Mouse (Mus musculus): ENCODE results near the gene Zswim3. TPM values are rescaled to one million over a fixed set of nuclear protein-coding genes. Genes with fewer than 3 reads are reported as not detected.
A peak's percentile ranks its signal among the peaks of the same experiment; 100 is the strongest.
"Not testable (repeated sequence)": the region's sequence is repeated elsewhere in the genome, so short reads cannot be mapped to it uniquely, and the experiment has no call there.

Gene Zswim3
- total RNA-seq, 2 experiments from 2014 or later = 4.2 to 5.3 TPM

DNA sequence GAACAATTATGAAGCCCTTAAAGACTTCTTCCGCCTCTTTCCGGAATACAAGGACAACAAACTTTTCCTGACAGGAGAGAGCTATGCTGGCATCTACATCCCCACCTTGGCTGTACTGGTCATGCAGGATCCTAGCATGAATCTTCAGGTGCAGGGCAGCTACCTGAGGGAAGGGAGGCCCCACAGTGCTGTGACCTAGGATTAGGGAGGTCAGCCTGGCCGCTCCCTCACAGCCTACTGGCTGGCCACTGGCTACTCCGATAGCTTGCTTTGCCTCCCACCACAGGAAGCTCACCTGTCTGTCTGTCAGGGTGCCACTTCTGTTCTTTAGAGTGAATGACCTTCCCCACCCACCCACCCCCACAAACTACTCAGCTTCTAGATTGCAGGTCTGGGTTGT is 30.3 kb downstream of the Zswim3 start:
- DNase-seq (ENCODE audit: low spot score in 2 of 2) = no peak

DNA sequence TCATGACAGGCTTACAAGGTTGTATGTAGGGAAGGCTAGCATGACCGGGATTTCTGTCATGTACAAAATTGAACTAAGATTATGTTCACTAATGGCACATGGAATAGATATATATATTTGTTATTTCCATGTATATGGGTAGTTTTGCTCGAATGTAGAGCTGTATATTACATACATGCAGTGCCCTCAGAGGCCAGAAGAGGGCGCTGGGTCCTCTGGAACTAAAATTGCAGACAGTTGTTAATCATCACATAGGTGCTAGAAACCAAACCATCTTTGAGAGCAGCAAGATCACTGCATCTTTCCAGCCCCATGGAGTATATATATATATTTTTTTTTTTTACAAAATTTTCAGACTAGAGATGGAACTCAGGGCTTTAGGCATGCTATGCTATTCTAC is 40.9 kb downstream of the Zswim3 start:
- DNase-seq (ENCODE audit: low spot score in 2 of 2) = no peak

DNA sequence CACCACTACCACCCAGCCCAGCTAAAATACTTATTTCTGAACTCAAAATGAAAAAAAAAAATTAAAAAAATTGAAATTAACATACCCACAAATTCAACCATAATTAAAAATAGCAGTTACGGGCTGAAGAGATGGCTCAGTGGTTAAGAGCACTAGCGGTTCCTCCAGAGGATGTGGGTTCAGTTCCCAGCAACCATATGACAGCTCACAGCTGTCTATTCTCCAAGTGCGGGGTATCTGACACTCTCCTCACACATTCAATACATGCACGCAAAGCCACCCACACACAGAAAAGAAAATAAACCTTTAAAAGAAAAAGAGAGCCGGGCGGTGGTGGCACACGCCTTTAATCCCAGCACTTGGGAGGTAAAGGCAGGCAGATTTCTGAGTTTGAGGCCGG is 45.2 kb downstream of the Zswim3 start:
- DNase-seq (ENCODE audit: low spot score in 2 of 2) = no peak

DNA sequence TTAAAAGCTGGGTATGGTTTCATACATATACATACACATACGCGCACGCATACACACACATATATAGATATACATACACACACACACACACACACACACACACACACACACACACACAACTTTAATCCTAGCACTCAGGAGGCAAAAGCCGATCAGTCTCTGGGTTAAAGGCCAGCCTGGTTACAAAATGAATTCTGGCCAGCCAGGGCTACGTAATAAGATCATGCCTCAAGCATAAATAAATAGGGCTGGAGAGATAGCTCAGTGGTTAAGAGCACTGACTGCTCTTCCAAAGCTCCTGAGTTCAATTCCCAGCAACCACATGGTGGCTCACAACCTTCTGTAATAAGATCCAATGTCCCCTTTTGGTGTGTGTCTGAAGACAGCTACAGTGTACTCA is 50.7 kb downstream of the Zswim3 start:
- not testable (repeated sequence) for DNase-seq (ENCODE audit: low spot score in 2 of 2)

DNA sequence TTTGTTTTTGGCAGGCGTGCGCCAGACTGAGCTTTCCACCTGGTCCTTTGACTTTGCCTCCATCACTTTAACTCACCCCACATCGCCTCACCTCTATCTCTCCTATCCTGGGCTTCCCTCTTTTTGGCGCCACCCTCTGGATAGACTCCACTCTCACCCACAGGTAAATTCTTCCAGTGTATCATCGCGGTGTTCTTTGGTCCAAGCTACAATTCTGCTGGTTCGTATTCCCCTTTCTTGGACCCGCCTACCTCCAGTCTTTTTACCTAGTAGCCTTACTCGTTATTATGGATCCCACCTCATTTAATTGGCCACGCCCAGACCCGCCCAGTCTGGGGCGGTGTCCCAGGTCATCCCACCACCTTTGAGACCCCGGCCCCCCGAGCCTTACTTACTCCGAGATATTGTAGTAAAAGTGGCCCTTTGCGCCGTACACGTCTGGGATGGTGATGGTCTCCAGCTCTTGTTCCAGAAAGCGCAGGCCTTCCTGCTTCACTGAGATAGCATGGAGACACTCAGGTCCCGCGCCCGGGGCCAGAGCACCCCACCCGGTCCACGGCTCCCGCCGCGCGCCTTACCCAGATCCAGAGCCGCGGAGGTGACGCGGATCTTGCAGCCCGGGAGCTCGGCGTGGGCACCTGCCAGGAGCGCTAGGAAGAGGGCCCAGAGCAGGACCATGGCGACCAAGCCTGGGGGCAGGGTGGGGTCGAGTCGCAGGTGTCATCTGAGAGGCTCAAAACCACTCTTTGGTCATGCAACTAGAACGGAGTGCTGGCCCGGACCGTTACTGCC is 51.6 kb downstream of the Zswim3 start:
- no peak for DNase-seq (ENCODE audit: low spot score in 2 of 2)

DNA sequence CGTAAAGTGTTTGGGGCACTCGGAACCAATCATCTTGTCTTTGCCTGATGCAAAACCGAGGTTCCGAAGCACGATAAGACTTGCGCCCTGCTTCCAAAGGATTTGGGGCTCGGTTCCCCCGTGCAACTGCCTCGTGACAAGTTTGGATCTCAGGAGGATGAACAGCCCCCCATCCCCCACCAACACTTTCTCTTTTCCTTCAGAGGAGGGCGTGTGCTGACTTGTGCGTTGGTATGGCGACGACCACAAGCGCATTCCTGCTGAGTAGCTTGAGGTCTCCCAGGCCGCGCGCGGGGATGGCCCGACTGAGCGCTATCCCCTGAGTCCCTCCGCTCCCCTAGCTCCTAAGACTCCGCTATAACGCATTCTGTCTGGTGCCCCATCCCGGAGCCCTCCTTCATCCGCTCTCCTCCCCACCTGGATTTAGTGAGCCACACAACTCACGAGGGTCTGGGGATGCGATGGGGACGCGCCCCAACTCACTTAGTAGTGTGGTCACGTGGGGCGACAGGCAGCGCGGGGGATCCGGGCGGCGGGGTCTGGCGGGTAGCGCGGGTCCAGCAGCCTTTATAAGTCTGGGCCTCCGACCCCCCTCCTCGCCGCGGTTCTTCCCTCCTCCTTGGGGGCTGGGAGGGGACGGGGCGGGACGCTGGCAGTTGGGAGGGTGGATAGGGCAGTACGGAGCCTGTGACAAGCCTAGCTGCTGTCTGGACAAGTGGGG is 52.4 kb downstream of the Zswim3 start, which contains the start of gene Pltp:
TSS of gene Pltp (minus strand) at position 611 of the 721 bp plus-strand sequence.
- DNase-seq (ENCODE audit: low spot score in 2 of 2) = peak in 1 of 2 experiments; percentile 52

DNA sequence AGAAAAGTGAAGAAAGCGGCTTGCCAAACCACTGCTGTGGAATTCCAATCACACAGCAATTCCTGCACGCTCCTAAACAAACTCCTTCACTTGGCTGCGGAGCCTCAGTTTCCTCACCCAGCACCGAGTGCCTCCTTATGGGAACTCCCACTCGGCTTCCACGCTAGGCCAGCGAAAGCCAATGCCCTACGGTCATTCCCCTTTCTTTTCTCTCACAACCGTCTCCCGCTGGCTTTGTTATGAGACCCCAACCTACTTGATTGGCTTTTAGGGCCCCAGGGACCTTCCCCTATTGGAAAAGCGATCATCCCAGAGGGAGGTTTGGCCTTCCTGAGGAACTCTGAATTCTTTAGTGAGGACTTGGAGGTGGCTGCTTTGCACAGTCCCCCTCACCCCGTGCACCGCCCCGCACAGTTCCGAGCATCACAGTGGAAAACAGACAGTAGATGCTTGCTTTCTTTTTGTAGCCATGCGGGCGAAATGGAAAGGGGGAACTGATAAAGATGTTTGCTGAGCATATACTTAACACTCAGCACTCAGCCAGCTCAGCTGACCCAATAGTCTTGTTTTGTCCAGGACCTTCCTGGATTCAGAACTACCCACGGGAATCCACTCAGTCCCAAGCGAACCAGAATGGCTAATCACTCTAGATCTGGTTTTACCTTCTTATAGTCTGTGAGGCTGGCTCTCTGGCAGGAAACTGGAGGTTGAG is 53.1 kb downstream of the Zswim3 start:
- DNase-seq (ENCODE audit: low spot score in 2 of 2) = no peak

DNA sequence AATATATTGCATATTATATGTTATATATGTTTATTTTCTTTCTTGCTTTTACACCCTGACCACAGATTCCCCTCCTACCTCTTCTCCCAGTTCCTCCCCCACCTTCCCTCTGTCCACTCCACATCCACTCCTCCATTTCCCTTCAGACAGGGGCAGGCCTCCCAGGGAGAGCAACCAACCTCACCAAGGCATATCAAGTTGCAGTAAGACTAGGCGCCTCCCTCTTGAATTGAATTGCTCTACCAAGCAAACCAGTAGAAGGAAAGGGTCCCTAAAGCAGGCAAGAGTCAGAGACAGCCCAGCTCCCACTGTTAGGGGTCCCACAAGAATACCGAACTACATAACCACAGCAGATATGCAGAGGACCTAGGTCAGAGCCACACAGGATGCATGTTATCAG is 54.3 kb downstream of the Zswim3 start:
- no peak for DNase-seq (ENCODE audit: low spot score in 2 of 2)

DNA sequence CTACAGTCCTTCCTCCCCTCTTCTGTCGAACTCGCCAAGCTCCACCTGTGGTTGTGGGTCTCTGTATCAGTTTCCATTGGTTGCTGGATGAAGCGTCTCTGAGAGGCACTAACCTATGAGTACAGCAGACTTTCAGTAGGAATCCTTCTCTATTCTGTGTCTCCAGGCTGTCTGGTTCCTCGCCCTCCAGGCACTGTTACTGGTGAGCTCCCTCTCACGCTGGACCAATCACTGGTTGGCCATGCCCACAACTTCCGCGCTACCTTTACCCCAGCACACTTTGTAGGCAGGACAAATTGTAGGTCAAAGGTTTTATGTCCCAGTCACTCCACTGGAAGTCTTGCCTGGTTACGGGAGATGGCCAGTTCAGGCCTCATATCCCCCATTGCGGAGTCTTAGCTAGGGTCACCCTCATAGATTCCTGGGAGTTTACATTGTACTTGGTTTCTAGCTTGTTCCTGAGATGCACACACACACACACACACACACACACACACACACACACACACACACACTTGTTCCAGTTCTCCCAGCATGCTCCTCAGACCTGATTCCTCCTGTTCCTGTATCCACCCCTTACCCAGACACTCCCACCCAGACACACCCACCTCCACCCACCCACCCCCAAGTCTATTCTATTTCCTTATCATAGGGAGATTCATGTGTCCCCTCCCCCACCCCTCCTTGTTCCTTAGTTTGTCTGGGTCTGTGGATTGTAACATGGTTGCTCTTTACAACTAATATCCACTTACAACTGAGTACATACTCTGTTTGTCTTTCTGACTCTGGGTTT is 54.9 kb downstream of the Zswim3 start:
- no peak for DNase-seq (ENCODE audit: low spot score in 2 of 2)

DNA sequence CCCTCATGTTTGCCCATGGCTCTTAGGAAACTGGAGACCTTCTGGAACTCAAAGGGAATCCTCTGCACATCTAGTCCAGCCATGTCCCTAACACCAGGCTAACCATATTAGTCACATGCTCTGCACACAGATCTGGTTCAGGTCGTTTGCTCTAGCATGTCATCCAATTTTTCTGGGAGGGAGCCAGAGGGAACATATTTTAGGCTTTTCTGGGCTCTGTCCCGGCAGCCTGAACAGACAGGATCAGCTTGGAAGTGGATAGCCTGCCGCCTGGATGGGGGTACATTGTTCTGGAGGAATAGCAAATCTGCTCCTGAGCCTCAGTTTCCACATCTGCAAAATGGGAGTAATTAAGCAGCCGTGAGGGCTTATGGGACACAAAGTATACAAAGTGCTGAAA is 56.2 kb downstream of the Zswim3 start:
- no peak for DNase-seq (ENCODE audit: low spot score in 2 of 2)

DNA sequence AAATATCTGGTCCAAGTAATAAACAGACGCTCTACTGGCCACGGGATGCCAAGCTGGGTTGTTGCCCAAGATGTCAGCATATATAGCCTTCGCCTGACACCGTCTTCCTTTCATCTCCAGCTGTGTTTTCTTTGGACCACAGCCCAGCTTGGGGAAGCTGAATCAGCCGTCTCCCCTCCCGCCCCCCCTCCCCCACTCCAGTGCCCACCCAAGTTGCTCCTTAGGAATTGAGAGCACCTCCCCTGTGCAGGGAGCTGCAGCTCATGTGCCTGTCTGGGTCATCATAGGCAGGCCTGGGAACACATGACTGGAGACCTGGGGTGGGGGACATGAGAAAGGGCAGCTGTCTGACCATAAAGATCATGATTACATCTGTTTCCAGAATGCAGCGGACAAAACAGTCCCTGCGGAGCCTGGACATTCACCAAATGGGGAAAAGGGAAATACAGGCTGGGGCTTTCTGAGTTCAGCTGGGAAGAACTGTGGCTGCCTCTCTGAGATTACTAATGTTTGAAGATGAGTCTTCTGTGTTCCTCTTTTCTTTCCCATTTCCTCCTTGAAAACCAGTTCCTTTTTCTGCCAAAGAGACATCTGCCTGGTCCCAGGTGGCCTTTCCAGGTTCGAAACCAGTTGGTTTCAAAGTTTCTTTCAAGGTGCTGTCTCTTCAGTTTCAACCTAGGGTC is 57.4 kb downstream of the Zswim3 start:
- peak in 1 of 2 experiments; percentile 41 for DNase-seq (ENCODE audit: low spot score in 2 of 2)

DNA sequence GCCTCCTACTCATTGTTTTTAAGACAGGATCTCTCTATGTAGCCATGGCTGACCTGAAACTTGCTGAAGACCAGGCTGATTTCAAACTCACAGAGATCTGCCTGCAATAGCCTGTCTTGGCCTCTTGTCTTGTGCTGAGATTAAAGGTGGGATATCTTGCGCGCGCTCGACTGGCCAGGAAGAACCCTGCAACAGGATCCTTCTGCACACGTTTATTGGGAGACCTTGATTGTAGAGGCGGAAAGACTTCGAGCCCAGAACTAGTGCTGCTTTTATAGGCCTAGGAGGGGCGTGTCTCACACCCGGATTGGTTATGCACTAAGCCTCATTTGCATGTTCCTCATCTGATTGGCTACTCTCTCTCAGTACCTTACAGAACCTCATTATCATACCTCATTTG is 58.5 kb downstream of the Zswim3 start:
- not testable (repeated sequence) for DNase-seq (ENCODE audit: low spot score in 2 of 2)

DNA sequence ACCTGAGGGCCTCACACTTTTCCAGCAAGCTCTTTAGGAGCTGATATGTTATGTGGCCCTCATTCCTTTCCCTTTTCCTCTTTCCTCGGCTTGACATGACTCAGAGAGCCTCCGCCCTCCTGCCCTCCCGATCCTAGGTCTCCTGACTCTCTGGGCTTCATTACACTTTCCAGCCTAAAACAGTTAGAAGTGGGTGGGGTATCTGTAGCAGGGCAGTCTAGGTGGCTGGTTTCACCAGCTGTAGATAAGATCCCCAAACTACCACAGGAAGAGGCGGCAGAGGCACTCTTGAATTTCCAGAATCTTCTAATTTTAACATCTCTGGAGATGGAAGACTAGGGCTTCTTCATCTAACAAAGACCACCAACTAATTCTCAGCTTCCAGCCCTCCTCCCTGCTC is 59.7 kb downstream of the Zswim3 start:
- DNase-seq (ENCODE audit: low spot score in 2 of 2) = no peak

DNA sequence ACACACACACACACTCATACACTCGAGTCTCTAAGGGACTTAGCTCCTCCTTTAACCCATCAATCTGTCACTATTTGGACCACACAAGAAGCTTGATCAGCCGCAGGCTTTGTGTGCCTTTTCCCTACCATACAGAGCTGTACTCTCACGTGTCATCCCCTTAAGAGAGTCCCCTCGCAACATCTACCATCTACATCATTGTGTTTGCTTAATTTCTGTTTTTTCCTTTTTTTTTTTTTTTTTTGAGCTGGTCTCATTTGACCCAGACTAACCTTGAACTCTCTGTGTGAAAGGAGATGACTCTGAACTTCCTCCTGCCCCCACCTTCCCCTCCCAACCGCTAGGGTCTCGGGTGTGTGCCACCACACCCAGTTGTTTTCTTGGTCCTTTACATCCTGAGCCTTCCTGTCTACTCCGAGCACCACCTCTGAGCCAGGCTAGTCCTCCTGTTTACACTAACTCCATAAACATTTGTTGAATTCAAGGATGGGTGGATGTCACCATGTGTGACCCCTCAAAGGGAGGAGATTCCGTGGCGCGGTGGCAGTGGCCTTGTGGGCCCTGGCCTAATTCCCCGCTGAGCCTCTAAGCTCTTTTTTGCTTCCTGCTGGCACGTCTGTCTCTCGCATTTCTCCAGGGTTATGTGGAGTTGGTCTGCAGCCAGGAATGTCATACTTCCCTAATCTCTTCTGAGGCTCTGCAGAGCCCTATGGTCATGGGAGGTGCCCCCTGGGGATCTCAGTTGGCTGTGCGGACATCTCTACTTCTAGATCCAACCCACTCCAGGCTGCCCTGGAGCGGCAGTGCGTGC is 62.0 kb downstream of the Zswim3 start:
- peak; percentile 51 to 52 for DNase-seq (ENCODE audit: low spot score in 2 of 2)

DNA sequence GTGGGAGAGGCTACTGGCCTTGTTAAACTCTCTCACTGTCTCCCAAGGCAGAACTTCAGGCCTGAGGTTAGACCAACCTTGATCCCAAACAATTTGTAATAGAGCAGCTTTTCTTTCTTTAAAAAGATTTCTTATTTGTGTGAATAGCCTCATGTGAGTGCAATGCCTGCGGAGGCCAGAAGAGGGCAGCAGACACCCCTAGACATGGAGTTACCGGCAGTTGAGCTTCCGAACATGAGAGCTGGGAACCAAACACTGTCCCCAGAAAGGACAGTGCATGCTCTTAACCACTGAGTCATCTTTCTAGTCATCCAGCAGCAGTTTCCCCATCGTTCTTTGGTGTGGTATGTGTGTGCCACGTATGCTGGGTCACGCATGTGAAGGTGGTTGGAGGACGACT is 62.7 kb downstream of the Zswim3 start:
- DNase-seq (ENCODE audit: low spot score in 2 of 2) = no peak

DNA sequence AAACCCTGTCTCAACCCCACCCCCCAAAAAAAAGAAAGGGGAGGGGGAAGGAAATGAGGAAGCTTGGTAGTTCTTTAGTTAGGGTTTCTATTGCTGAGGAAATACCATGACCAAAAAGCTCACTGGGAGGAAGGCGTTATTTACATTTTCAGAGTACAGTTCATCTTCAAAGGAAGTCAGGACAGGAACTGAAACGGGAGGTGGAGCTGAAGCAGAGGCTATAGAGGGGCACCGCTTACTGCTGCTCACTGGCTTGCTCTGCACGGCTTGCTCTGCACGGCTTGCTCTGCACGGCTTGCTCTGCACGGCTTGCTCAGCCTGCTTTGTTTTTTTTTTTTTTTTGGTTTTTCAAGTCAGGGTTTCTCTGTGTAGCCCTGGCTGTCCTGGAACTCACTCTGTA is 63.6 kb downstream of the Zswim3 start:
- DNase-seq (ENCODE audit: low spot score in 2 of 2) = no peak

Data from adrenal gland, adult 18-20 months (tissue).